Mouse (Mus musculus) R1 (cell line): Measurements from ENCODE around the gene Tet2.

Experiments
- DNase-seq: peaks from one replicate; pipeline ENCODE4 v3.0.0-alpha.2; 2018; ENCODE audit warnings: low read depth, low spot score

Gene Tet2

DNA sequence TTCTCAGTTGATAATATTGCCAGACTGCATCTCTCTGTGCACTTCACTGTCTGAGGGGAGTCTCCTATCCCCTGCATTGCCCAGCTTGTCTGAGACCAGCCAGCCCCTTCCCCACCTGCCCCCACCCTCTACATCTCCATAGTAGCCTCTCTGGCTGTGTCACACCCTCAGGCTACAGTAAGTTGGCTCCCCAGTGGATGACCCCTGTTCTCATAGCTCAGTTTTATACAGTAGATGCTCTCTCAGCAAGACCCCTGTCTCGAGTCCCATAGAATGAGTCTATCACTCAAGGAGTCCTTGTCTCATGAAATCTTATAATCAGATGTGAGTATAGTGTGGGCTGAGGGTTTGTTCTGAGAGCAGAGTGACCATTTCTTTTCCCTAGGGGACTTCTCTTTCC, 85.8 kb downstream of the Tet2 start:
- no peak for DNase-seq

- DNase-seq: no peak
Measured at GRCm38 (mm10) chr3:133453896-133454295, 91.0 kb downstream of the Tet2 start.

DNA sequence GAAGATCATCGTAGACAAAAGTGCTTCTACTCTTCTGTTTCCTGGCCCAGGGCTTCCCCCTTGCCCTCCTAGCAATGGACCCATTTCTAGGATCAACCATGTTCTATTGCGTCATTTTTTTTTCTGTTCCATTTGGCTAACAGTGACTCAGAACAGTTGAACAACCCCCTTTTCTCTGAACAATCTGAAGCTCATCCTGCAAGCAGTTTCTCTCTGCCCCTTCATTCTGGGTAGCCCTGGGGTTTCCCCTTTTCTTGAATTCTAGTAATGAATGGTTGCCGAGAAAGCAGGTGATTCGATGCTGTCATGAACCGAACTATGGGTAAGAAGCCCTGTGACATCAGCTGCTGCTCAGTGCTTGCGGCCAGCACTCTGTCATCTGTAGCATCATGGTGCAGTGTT, 108.0 kb downstream of the Tet2 start:
- no peak for DNase-seq

DNA sequence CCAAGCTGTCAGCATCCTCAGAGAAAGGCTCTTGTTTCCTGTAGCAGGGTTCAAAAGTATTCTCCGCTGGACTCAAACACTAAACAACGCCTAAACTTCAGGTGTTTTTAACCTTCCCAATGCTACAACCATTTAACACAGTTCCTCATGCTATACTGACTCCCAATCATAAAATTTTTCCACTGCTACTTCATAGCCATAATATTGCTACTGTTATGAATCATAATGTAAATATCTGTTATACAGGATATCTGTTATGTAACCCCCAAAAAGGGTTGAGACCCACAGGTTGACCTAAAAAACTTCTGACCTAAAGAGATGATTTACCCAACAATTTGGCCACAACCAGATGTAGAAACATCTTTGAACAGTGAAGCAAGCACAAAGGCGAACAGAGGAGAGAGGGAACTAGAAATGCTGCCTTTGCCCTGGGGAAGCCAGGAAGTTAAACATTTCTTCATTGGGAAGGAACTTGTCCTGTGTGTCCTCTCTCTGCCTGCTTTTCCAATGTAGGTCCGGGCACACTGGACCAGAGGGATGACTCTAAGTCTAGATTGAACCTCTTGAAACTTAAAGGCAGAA, 108.6 kb downstream of the Tet2 start:
- no peak for DNase-seq

DNA sequence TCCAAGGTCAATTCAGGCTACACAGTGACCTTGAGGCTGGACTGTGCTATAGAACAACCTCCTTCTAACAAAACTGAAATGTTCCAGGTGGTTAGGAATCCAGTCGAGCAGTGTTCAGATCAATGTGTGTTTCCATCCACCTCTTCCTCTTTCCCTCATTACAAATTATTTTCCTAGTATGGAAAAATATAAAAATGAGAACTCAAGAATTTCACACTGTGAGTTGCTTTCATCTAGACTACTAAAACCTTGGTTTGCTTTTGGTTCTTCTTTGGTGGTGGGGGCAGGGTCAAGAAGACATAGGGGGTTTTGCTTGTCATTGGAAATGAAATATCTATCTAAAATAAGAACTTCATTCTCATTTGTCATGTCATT, 109.2 kb downstream of the Tet2 start:
- no peak for DNase-seq

GRCm38 (mm10) chr3:133435141-133435773, 109.7 kb downstream of the Tet2 start:
- no peak for DNase-seq

DNA sequence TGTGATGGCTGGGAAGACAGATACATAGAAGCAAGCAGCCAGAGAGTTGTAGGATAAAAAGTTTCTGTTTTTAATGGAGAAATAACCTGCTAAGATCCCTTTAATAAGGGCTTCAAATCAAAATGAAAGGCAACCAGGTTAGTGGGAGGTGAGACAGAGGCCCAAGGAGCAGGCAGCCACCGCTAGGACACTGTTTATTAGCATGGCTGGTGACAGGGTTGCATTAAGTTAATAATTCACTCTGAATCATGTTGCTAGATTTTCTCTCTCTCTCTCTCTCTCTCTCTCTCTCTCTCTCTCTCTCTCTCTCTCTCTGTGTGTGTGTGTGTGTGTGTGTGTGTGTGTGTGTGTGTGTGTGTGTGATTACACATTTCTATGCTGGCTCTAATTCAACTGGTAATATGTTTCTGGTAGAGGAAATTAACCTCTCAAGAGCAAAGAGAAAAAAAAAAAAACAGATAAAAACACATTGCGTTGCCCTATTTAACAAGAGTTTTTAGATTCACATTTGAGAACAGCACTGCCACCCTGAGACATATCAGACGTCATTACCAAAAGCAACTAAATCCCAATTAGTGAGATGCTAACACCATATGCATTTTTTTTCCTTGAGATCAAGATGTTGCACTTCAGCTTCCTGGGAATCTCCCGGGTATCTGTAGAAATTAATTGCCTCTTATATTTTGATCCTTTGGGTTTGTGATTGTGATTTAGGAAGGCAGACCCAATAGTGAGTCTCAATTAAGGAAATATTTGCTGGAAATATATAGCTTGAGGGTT, 115.4 kb downstream of the Tet2 start:
- no peak for DNase-seq

- no peak for DNase-seq
Measured at GRCm38 (mm10) chr3:133428003-133428402, 116.9 kb downstream of the Tet2 start.

DNA sequence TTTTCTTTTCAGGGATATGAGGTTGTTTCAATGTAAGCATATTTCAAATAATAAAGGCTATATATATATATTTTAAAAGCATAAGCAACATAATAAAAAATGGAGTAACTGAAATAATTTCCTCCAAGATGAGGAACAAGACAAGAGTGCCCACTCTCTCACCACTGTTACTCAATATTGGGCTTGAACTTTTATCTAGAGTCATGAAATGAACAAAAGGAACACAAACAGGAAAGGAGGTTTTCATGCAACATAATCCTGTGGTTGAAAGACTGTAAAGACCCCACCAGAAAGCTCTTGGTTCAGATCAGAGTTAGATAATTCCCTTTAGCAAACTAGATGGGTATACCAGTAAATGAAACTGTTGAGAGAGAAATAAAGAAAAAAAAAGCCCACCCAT, 121.9 kb downstream of the Tet2 start:
- no peak for DNase-seq

GRCm38 (mm10) chr3:133414747-133415146, 130.2 kb downstream of the Tet2 start:
- no peak for DNase-seq
